In the genomic region with DNA sequence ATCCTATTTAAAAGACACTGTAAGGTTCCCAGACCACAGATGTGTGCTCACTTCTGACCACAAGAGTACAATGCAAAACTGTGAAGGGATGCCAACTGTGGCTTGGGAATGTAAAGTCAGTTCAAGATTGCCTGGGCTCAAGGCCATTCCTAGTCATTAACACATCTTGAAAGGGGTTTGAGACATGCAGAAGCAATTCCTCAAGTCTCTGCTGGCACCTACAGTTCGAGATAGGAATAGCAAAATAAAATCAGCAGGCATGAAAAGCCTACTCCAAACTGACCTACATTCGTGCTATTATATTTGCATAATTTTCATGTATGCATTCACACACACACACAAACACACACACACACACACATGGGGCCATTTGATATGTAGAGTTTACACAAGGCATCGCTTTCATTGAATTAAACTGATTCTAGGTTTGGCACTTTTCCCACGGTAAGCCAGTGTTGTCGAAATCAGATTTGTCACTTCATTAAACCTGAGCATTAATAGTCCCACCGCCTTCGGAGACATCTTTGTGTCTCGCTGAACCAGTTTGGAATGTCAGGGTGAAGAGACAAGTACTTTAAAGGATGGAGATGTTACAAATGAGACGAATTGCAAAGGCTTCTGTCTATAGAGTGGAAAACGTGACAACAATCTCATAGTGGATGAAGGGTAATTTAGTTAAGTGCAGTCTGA, we compare ENCODE assay signal across 7 mouse cellular contexts.
DNase-seq lines count a peak whose midpoint lies in the region; ATAC-seq and TF ChIP-seq lines count a peak whose summit lies in the region.

No protein-coding gene starts in this region.

- H3K4me3 ChIP-seq in lung, embryonic 16.5 days (ENCODE audit: low read length): no peak overlapping the region
- no peak overlapping the region for H3K4me3 ChIP-seq in hindbrain, embryonic 10.5 days
- H3K4me3 ChIP-seq in midbrain, postnatal 0 days (ENCODE audit: low read depth, low read length): no peak overlapping the region

- ATAC-seq in lung, embryonic 16.5 days (ENCODE audit: low read depth): peak; percentile 26
- no peak for ATAC-seq in midbrain, postnatal 0 days (ENCODE audit: low FRiP score)
- ATAC-seq in granulocyte monocyte progenitor cell, adult 5-6 weeks (replicated peaks; ENCODE audit: poor library complexity, severe bottlenecking): no peak

- H3K9me3 ChIP-seq in lung, embryonic 16.5 days (ENCODE audit: control insufficient read depth, low read length): no peaks in the 10 kb centered on the region
- 0 out of 2 replicates have a peak, but pooled peaks cover 5% of the 10 kb centered on the region for H3K9me3 ChIP-seq in hindbrain, embryonic 10.5 days
- H3K9me3 ChIP-seq in midbrain, postnatal 0 days (ENCODE audit: low read length): no peaks in the 10 kb centered on the region

- TF ChIP-seq CTCF in midbrain, postnatal 0 days (IDR thresholded peaks at IDR 0.05): peak; percentile 94

- no peaks in the 10 kb centered on the region for H3K4me1 ChIP-seq in lung, embryonic 16.5 days (replicated peaks; ENCODE audit: control insufficient read depth, insufficient read depth, low read length)
- H3K4me1 ChIP-seq in hindbrain, embryonic 10.5 days (replicated peaks): no peaks in the 10 kb centered on the region
- no peaks in the 10 kb centered on the region for H3K4me1 ChIP-seq in midbrain, postnatal 0 days (ENCODE audit: insufficient read depth, low read length)

- no peak overlapping the region for H3K9ac ChIP-seq in lung, embryonic 16.5 days (ENCODE audit: low read length)
- H3K9ac ChIP-seq in midbrain, postnatal 0 days (replicated peaks; ENCODE audit: low read length, poor library complexity, severe bottlenecking): no peak overlapping the region

- DNase-seq in lung, postnatal 14 days: no peak
- peak; percentile 56 for DNase-seq in cerebellum, adult 8-10 months
- peak; percentile 3 for DNase-seq in hindbrain, embryonic 10.5 days (ENCODE audit: low spot score)
- peak; percentile 87 for DNase-seq in midbrain, postnatal 0 days (ENCODE audit: low spot score)
- no peak for DNase-seq in thymus, postnatal 14 days

- no peaks in the 10 kb centered on the region for H3K27me3 ChIP-seq in lung, embryonic 16.5 days (ENCODE audit: control insufficient read depth, insufficient read depth, low read depth, low read length)
- no peaks in the 10 kb centered on the region for H3K27me3 ChIP-seq in hindbrain, embryonic 10.5 days (ENCODE audit: insufficient read depth, poor library complexity, severe bottlenecking)
- no peaks in the 10 kb centered on the region for H3K27me3 ChIP-seq in midbrain, postnatal 0 days (ENCODE audit: insufficient read depth, low read length)

- 41% methylated on average over 10 of the region's 10 CpGs for WGBS in lung, embryonic 16.5 days
- 59% methylated on average over 10 of the region's 10 CpGs for WGBS in hindbrain, embryonic 10.5 days
- 34% methylated on average over 10 of the region's 10 CpGs for WGBS in midbrain, postnatal 0 days

- no peak overlapping the region for H3K4me2 ChIP-seq in lung, embryonic 16.5 days (ENCODE audit: low read depth, low read length)
- H3K4me2 ChIP-seq in midbrain, postnatal 0 days (ENCODE audit: low read depth, low read length, poor library complexity, severe bottlenecking): no peak overlapping the region

- no peaks in the 10 kb centered on the region for H3K36me3 ChIP-seq in lung, embryonic 16.5 days (ENCODE audit: control insufficient read depth, insufficient read depth, low read length)
- H3K36me3 ChIP-seq in hindbrain, embryonic 10.5 days: no peaks in the 10 kb centered on the region
- H3K36me3 ChIP-seq in midbrain, postnatal 0 days (ENCODE audit: insufficient read depth, low read length): no peaks in the 10 kb centered on the region

- H3K27ac ChIP-seq in lung, embryonic 16.5 days (ENCODE audit: low read length): no peak overlapping the region
- H3K27ac ChIP-seq in hindbrain, embryonic 10.5 days: no peak overlapping the region
- no peak overlapping the region for H3K27ac ChIP-seq in midbrain, postnatal 0 days (ENCODE audit: low read depth, low read length)

Comparison
In these comparisons a context has a peak if more than half of its experiments do, and no peak if none do; other contexts are left out.
1. DNase-seq: peak in cerebellum, adult 8-10 months (single experiment), hindbrain, embryonic 10.5 days (single experiment) and midbrain, postnatal 0 days (single experiment); none in lung, postnatal 14 days (single experiment) and thymus, postnatal 14 days (single experiment).